Mouse (Mus musculus) intestine, embryonic 15.5 days (tissue): ENCODE results near the gene Lrrc1. TPM values are rescaled to one million over a fixed set of nuclear protein-coding genes. Genes with fewer than 3 reads are reported as not detected.

ENCODE experiments used
- ATAC-seq: fragments of 200-750 bp; cut with Nextera tagmentation; 2 replicates; pipeline ENCODE4 v1.8.0; 2017; ENCODE audit warnings: moderate TSS enrichment, moderate library complexity
- H3K27ac ChIP-seq: fragments of 300-500 bp; sonication (generic); 2 replicates; pipeline ENCODE4 v1.5.1; 2015; ENCODE audit warnings: mild to moderate bottlenecking, inconsistent platforms
- H3K27me3 ChIP-seq: fragments of 300-500 bp; sonication (generic); replicated peaks from 2 replicates; pipeline ENCODE4 v1.6.1; 2015; ENCODE audit warnings: inconsistent platforms
- H3K36me3 ChIP-seq: fragments of 300-500 bp; sonication (generic); 2 replicates; pipeline ENCODE4 v1.6.1; 2015; ENCODE audit warnings: inconsistent platforms
- H3K4me1 ChIP-seq: fragments of 300-500 bp; sonication (generic); replicated peaks from 2 replicates; pipeline ENCODE4 v1.6.1; 2015; ENCODE audit warnings: inconsistent platforms
- H3K4me2 ChIP-seq: fragments of 300-500 bp; sonication (generic); replicated peaks from 2 replicates; pipeline ENCODE4 v1.6.1; 2015; ENCODE audit warnings: mild to moderate bottlenecking, inconsistent platforms
- H3K4me3 ChIP-seq: fragments of 300-500 bp; sonication (generic); replicated peaks from 2 replicates; pipeline ENCODE4 v1.5.1; 2015; ENCODE audit warnings: inconsistent platforms
- H3K9ac ChIP-seq: fragments of 300-500 bp; sonication (generic); 2 replicates; pipeline ENCODE4 v1.6.1; 2015; ENCODE audit warnings: inconsistent platforms
- H3K9me3 ChIP-seq: fragments of 300-500 bp; sonication (generic); 2 replicates; pipeline ENCODE4 v1.6.1; 2016; ENCODE audit warnings: inconsistent platforms
- WGBS: fragments of 180-500 bp; shearing (Covaris S2); methylation state at CpG from one replicate; pipeline ENCODE4 v1.1.7; 2015; 5-methylcytosine and 5-hydroxymethylcytosine counted together
- polyA plus RNA-seq: library from polyadenylated mRNA; unstranded; fragments of >200 nt; fragmentation: Nextera tagmentation; extraction: Ambion mirVana; gene quantifications from 2 replicates; pipeline ENCODE4 v1.2.1, GENCODE M21; 2015

Lrrc1 gene
- polyA plus RNA-seq, 1 experiment from 2014 or later, result 14.1 TPM

DNA sequence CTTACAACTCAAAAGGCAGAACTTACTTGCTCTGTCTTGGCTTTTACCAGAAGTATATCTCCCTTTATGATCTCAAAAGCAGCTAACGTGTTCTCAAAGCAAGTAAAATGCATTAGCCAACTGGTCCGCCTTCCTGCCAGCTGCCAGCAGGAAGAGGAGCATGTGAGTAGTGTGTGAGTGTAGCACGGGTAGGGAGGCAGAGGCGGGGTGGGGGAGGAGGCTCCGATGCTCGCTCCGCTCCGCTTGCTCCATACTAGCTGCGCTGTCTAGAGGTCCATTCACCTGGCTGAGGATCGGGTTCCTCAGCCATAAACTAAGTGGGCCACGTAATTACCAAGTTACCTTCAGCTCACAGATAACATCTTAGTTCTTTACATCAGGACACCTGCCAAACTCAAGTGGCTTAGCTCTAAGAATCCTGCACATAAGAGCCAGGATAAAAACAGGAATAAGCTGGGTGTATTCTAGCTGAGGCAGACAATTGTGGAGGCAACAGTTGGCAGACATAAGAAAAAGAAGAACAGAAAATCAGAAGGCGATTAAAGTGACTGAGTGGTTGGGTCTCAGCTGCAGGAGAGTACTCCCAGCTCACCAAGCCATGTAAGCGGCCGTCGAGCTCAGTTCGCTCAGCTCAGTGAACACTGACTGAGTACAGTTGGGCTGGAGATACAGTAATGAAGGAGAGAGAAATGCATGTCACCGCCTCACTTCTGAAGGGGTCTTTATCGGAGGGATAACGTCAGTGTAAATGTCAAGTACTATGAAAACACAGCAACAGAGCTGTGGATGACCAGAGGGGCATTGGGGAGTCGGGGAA, 74.7 kb downstream of the Lrrc1 start:
- Histone ChIP-seq H3K4me3 (no peak overlapping the region), H3K9me3 (no peaks in the 10 kb centered on the region), H3K27ac (no peak overlapping the region), H3K9ac (no peak overlapping the region), H3K27me3 (no peaks in the 10 kb centered on the region), H3K4me1 (0 out of 2 replicates have a peak, but pooled peaks cover 6% of the 10 kb centered on the region), H3K36me3 (peaks cover 6% of the 10 kb centered on the region; the same call in 1 of the 2 replicates), H3K4me2 (no peak overlapping the region)
- 68% methylated on average over 20 of the region's 20 CpGs for whole genome bisulfite sequencing
- peak; percentile 66; the same call in 1 of the 2 replicates for ATAC-seq

GRCm38 (mm10) chr9:77466926-77467325, 77.7 kb downstream of the Lrrc1 start:
- Histone ChIP-seq H3K4me1 (0 out of 2 replicates have a peak, but pooled peaks cover 3% of the 10 kb centered on the region), H3K36me3 (peaks cover 6% of the 10 kb centered on the region; the same call in 1 of the 2 replicates), H3K4me2 (no peak overlapping the region), H3K27me3 (no peaks in the 10 kb centered on the region), H3K9ac (no peak overlapping the region), H3K27ac (no peak overlapping the region), H3K4me3 (no peak overlapping the region), H3K9me3 (no peaks in the 10 kb centered on the region)
- no peak for ATAC-seq
- WGBS, result 76% methylated on average over 5 of the region's 5 CpGs

- ATAC-seq, result no peak
- no peak overlapping the region for H3K27ac ChIP-seq
- H3K9me3 ChIP-seq, result no peaks in the 10 kb centered on the region
- H3K4me2 ChIP-seq, result no peak overlapping the region
- H3K4me1 ChIP-seq, result 0 out of 2 replicates have a peak, but pooled peaks cover 3% of the 10 kb centered on the region
- no peaks in the 10 kb centered on the region for H3K27me3 ChIP-seq
- peaks cover 6% of the 10 kb centered on the region; the same call in 1 of the 2 replicates for H3K36me3 ChIP-seq
- WGBS, result 62% methylated on average over 11 of the region's 11 CpGs
- no peak overlapping the region for H3K9ac ChIP-seq
- H3K4me3 ChIP-seq, result no peak overlapping the region
Observed at GRCm38 (mm10) chr9:77465401-77465800, 79.3 kb downstream of the Lrrc1 start.

GRCm38 (mm10) chr9:77463861-77464260, 80.8 kb downstream of the Lrrc1 start:
- Histone ChIP-seq H3K4me2 (no peak overlapping the region), H3K4me3 (no peak overlapping the region), H3K36me3 (peaks cover 6% of the 10 kb centered on the region; the same call in 1 of the 2 replicates), H3K9ac (no peak overlapping the region), H3K4me1 (no peaks in the 10 kb centered on the region), H3K9me3 (no peaks in the 10 kb centered on the region), H3K27me3 (no peaks in the 10 kb centered on the region), H3K27ac (no peak overlapping the region)
- ATAC-seq, result 0 out of 2 replicates have a peak, but pooled peaks have one; percentile 18
- 85% methylated on average over 7 of the region's 7 CpGs for WGBS

- Histone ChIP-seq H3K9me3 (no peaks in the 10 kb centered on the region), H3K27ac (no peak overlapping the region), H3K36me3 (no peaks in the 10 kb centered on the region), H3K4me3 (no peak overlapping the region), H3K4me2 (no peak overlapping the region), H3K9ac (no peak overlapping the region), H3K4me1 (no peaks in the 10 kb centered on the region), H3K27me3 (no peaks in the 10 kb centered on the region)
- 55% methylated on average over 4 of the region's 4 CpGs for WGBS
- no peak for ATAC-seq
Observed at GRCm38 (mm10) chr9:77463195-77463594, 81.5 kb downstream of the Lrrc1 start.

GRCm38 (mm10) chr9:77461371-77461915, 83.2 kb downstream of the Lrrc1 start:
- H3K4me1 ChIP-seq, result no peaks in the 10 kb centered on the region
- H3K27ac ChIP-seq, result no peak overlapping the region
- no peaks in the 10 kb centered on the region for H3K9me3 ChIP-seq
- no peak for ATAC-seq
- H3K4me3 ChIP-seq, result no peak overlapping the region
- no peak overlapping the region for H3K4me2 ChIP-seq
- 83% methylated on average over 9 of the region's 9 CpGs for WGBS
- H3K36me3 ChIP-seq, result no peaks in the 10 kb centered on the region
- no peak overlapping the region for H3K9ac ChIP-seq
- no peaks in the 10 kb centered on the region for H3K27me3 ChIP-seq

DNA sequence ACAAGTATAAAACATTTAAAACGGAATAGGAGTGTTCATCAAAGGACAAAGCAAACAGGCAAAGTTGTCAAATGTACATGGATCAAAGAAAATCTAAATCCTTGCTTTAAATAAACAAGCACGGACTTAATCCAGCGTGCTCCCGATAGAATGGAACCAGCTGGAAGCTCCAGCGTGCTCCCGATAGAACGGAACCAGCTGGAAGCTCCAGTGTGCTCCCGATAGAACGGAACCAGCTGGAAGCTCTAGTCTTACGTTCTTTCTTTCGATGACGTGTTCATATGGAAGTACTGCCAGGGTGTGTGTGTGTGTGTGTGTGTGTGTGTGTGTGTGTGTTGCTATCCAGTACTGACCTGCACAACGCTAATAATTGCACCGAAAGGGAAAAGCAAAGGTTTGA, 84.3 kb downstream of the Lrrc1 start:
- no peaks in the 10 kb centered on the region for H3K36me3 ChIP-seq
- no peaks in the 10 kb centered on the region for H3K4me1 ChIP-seq
- ATAC-seq, result peak; percentile 18; the same call in 1 of the 2 replicates
- H3K27ac ChIP-seq, result 0 out of 2 replicates have a peak overlapping the region, but pooled peaks have one; percentile 40
- no peak overlapping the region for H3K9ac ChIP-seq
- 69% methylated on average over 14 of the region's 14 CpGs for WGBS
- H3K9me3 ChIP-seq, result no peaks in the 10 kb centered on the region
- H3K4me2 ChIP-seq, result no peak overlapping the region
- H3K27me3 ChIP-seq, result no peaks in the 10 kb centered on the region
- no peak overlapping the region for H3K4me3 ChIP-seq

DNA sequence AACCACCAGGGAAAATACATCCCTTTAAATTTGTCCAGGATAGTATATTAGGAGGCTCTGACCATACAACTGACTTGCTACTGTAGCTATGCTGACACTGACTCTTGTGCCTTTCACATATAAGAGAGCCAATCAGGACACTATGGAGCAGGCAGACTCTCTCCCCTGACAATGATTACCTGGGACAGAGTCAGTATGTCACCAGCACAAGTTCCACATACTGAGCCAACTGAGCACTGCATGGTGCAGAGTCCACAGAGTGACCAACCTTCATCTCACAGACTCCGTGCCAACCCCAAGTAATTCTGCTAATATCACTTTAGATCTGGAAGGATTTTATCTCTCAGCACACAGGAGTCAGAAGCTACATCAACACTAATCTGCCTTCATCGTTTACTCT, 85.3 kb downstream of the Lrrc1 start:
- Histone ChIP-seq H3K27ac (no peak overlapping the region), H3K4me2 (no peak overlapping the region), H3K4me3 (no peak overlapping the region), H3K9ac (no peak overlapping the region), H3K4me1 (no peaks in the 10 kb centered on the region), H3K9me3 (no peaks in the 10 kb centered on the region), H3K27me3 (no peaks in the 10 kb centered on the region), H3K36me3 (no peaks in the 10 kb centered on the region)
- no peak for ATAC-seq
- 61% methylated on average over 2 of the region's 2 CpGs for WGBS

DNA sequence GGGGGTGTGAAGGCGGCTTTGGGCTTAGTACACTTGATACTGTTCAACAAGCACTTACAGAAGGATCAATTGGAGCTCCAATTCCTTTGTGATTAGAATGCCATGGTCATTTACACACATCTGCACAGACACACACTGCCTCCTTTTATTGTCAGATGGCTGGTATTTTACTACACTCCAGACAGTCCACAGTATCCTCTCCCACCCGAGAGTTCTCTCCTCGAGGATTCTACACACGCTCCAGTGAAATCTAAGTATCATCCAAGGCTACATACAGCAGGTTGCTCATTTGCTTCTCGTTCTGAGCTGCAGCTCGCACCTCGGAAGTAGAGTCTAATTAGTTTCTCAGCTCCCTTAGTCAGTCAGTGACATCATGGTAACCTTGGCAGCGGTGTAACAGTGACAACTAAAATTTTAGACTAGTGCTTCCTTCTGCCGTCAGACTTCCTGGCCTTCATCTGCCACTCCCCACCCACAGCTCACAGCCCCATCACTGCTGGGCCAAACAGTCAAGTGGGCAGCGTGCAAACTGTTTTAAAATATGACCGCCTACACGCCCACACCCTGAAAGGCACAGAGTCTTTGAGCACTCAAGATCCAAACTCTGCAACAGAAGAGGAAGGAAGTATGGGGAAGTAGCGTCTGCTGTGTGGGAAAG, 88.4 kb downstream of the Lrrc1 start:
- Histone ChIP-seq H3K4me1 (no peaks in the 10 kb centered on the region), H3K36me3 (no peaks in the 10 kb centered on the region), H3K4me2 (no peak overlapping the region), H3K27me3 (no peaks in the 10 kb centered on the region), H3K4me3 (no peak overlapping the region), H3K9me3 (no peaks in the 10 kb centered on the region), H3K27ac (no peak overlapping the region), H3K9ac (no peak overlapping the region)
- ATAC-seq, result no peak
- WGBS, result 73% methylated on average over 13 of the region's 13 CpGs

DNA sequence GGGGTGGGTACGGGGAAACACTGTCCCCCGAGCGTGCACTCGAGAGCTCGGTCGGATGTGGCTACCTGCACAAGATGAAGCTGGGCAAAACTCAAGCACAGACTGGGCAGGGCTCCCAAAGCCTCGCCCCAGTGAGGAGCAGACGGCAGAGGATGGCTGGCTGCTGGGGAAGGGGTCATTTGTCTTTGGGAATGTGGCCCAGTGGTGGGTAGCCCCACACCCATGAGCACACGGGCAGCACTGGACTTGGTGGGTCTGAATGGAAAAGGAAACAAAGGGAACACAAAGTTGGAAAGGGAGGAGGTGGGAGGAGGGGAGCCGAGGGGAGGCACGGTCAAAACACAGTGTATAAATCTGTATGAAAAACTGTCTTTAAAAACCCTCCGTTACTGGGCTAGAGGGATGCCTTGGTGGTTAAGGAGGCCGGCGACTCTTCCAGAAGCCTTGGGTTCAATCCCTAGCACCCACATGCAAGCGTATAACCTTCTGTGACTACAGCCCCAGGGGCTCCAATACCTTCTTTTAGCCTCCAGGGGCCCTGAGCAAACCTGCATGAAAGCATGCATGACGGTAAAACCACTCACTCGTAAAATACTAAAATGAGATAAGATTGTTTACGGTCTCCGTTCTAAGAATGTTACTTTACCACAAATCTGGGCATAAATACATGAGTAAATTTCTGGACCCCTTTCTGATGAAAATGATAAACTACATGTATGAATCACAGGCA, 89.1 kb downstream of the Lrrc1 start:
- Histone ChIP-seq H3K9me3 (no peaks in the 10 kb centered on the region), H3K4me1 (no peaks in the 10 kb centered on the region), H3K27me3 (no peaks in the 10 kb centered on the region), H3K4me2 (no peak overlapping the region), H3K9ac (no peak overlapping the region), H3K36me3 (no peaks in the 10 kb centered on the region), H3K27ac (no peak overlapping the region), H3K4me3 (no peak overlapping the region)
- 83% methylated on average over 19 of the region's 19 CpGs for WGBS
- no peak for ATAC-seq

GRCm38 (mm10) chr9:77452046-77452807, 92.4 kb downstream of the Lrrc1 start:
- Histone ChIP-seq H3K4me3 (no peak overlapping the region), H3K9ac (no peak overlapping the region), H3K9me3 (no peaks in the 10 kb centered on the region), H3K27me3 (no peaks in the 10 kb centered on the region), H3K36me3 (no peaks in the 10 kb centered on the region), H3K27ac (no peak overlapping the region), H3K4me1 (no peaks in the 10 kb centered on the region), H3K4me2 (no peak overlapping the region)
- WGBS, result 80% methylated on average over 12 of the region's 12 CpGs
- no peak for ATAC-seq
